Mouse (Mus musculus) liver, adult (tissue): ENCODE measurements around the gene Cdca4.
A peak's percentile ranks its signal among the peaks of the same experiment; 100 is the strongest.

Experiments used
- GATA4 ChIP-seq: IDR thresholded peaks from 2 replicates; pipeline ENCODE4 v1.6.1; 2014; ENCODE audit warnings: mild to moderate bottlenecking, low read length; ENCODE audit not compliant: insufficient replicate concordance

The Cdca4 gene

GRCm38 (mm10) chr12:112829244-112829864, at the start of gene Cdca4:
Gene Cdca4 (minus strand): TSS chr12:112829423.
- TF ChIP-seq GATA4, result no peak; the same call in 1 of the 2 replicates

GRCm38 (mm10) chr12:112877607-112878020, 48.4 kb upstream of the Cdca4 start:
- TF ChIP-seq GATA4, result no peak

GRCm38 (mm10) chr12:112877073-112877576, 47.9 kb upstream of the Cdca4 start:
- TF ChIP-seq GATA4, result no peak

DNA sequence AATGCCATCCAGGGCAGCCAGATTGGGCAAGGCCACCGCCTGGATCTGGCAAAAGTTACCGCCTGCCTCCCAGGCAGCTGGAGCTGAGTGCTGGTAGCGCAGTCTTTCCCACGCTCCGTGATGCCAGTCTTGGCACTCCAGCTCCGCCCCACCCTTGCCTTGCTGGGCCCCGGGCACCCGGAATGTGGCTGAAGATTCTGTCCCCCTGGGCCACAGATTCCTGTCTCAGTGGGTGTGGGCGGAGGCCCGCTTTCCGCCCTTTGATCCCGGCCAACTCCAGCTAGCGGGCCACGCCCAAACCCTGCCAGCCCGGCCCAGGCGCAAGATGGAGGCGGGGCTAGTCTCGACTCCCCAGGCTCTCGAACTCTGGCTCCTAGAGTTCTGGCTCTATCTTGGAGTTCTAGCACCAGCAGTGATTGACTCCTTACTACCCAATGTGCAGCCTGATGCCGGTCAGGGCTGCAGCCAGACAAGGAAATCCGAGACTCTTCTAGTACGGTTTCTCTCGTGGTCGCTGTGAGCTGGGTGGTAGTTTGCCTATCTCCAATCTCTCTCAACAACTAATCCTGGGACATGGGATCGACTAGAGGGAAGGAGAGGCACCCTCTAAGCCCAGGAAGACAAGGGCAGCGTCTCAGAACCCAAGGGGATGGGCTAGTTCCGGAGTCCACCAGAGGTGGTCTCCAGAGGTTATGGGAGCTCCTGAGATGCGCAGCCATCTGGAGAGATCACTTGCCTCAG, 47.3 kb upstream of the Cdca4 start:
- no peak for TF ChIP-seq GATA4

GRCm38 (mm10) chr12:112875225-112876013, 46.2 kb upstream of the Cdca4 start:
- peak; percentile 72; the same call in 1 of the 2 replicates for TF ChIP-seq GATA4

DNA sequence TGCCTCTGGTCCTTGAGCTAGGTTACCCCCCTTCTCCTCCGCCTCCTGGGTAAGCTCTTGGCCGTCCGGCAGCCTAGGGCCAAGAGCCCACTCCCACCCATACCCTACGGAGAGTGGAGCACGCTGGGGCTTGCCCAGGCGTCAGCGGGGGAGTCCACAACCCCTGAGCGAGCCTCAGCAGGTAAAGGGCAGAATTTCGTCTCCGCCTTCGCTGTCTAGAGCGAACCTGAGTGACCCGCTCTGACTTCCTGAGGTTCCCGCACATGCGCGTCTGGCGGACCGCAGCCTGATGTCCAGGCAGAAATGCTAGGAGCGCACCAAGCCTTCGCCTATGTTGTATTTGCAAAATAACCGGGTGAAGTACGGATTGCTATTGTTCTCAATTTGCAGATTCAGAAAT, 45.0 kb upstream of the Cdca4 start:
- no peak for TF ChIP-seq GATA4

- no peak for TF ChIP-seq GATA4
Measured at GRCm38 (mm10) chr12:112873452-112874190, 44.4 kb upstream of the Cdca4 start.

- no peak for TF ChIP-seq GATA4
Measured at GRCm38 (mm10) chr12:112872991-112873390, 43.8 kb upstream of the Cdca4 start.

DNA sequence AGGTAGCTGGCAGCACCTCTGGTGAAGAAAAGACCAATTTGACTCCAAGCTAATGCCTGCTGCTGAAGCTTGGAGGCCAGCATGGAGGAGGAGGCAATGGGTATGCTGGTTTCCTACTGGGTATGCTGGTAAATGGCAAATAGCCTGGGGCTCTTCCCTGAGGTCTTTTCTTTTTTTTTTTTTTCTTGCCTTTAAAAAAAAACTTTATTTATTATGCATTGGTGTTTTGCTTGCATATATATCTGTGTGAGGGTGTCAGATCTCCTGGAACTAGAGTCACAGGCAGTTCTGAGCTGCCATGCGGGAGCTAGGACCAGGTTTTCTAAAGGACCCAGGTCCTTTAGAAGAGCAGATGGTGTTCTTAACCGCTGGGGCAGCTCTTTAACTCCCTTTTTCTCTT, 42.0 kb upstream of the Cdca4 start:
- TF ChIP-seq GATA4, result no peak

GRCm38 (mm10) chr12:112870775-112871174, 41.6 kb upstream of the Cdca4 start:
- no peak for TF ChIP-seq GATA4

GRCm38 (mm10) chr12:112869783-112870204, 40.6 kb upstream of the Cdca4 start:
- TF ChIP-seq GATA4, result no peak

DNA sequence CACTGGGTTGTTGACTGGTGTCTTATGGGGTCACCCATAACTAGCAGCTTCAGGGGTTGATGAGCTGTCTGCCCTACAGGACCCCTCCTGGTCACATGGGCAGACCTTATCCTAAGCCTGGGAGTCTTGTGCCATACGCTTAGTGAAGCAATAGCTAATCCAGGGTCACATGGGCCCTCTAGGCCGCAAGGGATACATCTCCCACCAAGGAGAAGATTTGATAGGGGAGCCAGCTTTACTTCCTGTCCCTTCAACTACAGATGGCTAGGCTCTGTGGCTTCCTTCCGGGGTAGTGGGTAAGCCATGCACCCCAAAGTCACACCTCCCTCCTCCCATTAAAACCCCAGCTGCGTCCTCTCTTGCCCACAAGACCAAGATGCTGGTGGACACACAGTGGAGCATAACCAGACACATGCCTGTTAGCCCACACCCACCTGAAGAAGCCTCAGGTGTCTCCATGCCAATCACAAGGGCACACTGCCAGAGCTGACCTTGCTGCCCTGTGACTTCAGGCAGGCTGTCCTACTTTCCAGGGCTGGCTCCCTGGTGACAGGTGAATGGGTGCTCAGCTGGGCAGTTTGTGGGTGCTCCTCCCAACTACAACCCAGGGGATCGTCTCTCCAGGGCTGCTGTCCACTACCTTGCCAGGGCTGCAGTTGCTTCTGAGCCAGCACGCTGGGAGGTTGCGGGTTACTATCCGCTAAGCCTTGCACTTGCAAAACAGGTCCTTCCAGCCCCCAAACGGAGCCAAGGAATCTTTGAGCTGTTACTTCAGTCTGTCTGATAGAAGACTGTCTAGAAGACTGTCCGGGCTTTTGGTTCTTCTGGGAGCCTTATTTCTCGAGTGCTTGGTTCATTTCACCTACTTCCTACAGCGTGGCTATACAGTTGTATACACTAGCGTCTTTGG, 39.2 kb upstream of the Cdca4 start, which contains the start of gene Gpr132:
Gene Gpr132, minus strand, starts transcription at position 51 of the 910 bp plus-strand sequence.
- no peak for TF ChIP-seq GATA4

DNA sequence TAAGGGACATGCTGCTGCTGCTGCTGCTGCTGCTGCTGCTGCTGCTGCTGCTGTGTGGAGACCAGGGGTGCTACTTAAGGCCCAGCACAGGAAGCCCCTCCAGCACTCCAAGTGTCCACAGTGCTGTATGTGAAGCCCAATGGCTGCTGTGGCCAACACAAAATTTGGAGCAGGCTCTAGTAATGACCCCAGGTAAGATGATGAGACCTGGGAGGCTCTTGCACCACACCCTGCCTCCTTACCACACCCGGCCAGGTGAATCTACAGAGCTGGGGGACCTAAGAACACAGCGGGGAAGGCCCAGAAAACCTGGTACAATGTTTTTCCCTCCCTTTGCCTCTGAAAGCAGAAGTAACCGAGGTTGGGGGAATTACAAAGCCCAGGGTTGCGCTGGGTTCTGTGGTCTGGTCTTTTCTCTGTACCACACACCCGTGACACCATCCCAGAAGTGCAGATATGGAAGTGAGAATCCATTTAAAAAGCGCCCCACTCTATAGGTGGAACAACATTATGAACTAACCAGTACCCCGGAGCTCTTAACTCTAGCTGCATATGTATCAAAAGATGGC, 38.0 kb upstream of the Cdca4 start:
- TF ChIP-seq GATA4, result no peak
